Mouse (Mus musculus): ENCODE measurements around the gene Gjb4. TPM values are rescaled to one million over a fixed set of nuclear protein-coding genes. Genes with fewer than 3 reads are reported as not detected.
A peak's percentile ranks its signal among the peaks of the same experiment; 100 is the strongest.

The Gjb4 gene
- total RNA-seq, 2 experiments from 2014 or later: not detected

DNA sequence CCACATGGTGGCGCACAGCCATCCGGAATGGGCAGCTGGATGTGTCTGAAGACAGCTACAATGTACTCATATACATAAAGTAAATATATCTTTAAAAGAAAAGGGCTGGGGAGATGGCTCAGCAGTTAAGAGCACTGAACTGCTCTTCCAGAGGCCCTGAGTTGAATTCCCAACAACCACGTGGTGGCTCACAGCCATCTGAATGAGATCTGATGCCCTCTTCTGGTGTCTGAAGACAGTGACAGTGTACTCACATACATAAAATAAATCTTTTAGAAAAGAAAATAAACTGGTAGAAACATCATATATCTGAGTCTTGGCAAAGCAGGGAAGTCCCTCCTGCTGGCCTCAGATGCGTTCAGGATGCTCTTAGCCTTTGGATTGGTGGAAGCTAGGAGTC, 36.7 kb downstream of the Gjb4 start:
- intact Hi-C loops (cut with DNase I): loop anchor here (10.0 kb wide), 1 partner anchor 242 kb away; the partner anchor contains the start of gene Zmym6
- DNase-seq: peak in 1 of 2 experiments; percentile 36

DNA sequence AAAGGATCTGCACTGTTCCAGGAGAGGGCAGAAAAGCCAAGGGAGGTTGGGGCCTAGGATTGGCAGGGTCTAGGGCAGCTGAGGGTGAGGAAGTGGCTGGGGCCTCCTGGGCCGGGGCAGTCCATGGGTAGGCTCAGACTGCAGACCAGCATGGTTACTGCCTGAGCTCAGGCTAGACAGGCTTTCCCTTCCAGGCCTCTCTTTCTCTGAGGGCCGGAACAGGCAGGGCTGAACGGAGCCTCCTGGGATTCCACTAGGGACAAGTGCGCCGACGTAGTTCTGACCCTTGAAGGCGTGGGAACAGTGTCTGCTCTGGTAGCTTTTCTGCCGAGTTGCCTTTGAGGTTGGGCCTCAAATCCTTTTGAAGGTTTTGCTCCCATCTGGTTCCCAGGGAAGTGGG, 38.1 kb downstream of the Gjb4 start:
- intact Hi-C loops (cut with DNase I): loop anchor here (10.0 kb wide), 1 partner anchor 241 kb away; the partner anchor contains the start of gene Zmym6

DNA sequence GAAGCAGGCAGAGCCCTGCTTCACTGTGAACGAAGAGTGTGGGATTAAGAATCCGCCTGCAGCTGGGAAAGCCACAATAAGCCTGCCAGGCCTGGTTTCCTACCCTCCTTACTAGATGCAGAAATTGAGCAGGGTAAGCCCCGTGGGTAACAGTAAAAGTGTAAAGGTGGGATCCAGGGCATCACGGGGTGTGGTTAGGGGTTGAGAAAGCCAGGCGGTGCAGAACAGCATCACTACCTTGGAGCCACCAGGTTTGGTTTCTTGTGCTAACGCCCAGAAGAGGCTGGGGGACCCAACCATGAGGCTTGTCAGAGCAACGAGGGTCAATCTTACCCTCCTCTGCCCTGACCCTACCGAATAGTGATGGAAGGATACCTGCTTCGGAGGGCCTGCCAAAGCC, 39.3 kb downstream of the Gjb4 start:
- intact Hi-C loops (cut with DNase I): loop anchor here (10.0 kb wide), 1 partner anchor 240 kb away; the partner anchor contains the start of gene Zmym6

More for the DNA sequence above, 38.1 kb downstream of the Gjb4 start:
- no peak for DNase-seq

DNA sequence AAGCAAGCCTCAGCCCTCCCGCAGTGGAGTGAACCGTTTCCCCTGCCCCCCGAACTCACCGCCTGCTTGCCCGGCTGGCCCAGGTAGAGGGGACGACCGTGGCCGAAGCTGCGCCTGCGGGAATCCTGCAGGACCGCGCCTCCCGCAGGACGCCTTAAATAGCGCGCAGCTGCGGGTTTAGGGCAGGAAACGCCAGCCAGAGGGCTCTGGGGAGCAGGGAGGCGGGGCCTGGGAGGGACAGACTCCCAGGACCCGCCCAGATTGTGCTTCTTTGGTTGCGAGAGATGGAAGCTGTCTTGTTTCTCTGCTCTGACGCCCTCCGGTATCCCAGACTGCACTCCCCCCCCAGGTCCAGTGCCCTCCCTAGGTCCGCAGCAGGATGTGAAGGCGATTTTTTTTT, 40.0 kb downstream of the Gjb4 start, which contains the start of gene Gja4:
Gja4 (minus strand) TSS at position 179 of the 400 bp plus-strand sequence.
- intact Hi-C loops (cut with DNase I): loop anchor here (10.0 kb wide), 1 partner anchor 239 kb away; the partner anchor contains the start of gene Zmym6
- DNase-seq: peak; percentile 87

More for the DNA sequence above, 39.3 kb downstream of the Gjb4 start:
- no peak for DNase-seq

DNA sequence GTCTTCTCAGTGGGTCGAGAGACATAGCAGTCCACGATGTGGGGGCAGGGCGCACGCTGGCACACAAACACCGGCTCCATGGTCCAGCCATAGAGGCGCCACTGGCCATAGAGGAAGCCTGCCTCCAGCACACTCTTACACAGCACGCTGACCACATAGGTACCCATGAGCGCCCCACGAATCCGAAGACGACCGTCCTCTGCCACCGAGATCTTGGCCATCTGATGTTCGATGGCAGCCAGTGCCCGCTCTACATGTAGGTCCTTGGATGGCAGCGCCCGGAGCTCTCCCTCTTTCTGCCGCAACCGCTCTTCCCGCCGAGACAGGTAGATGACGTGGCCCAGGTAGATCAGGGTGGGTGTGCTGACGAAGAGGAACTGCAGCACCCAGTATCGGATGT, 41.5 kb downstream of the Gjb4 start:
- DNase-seq: no peak
- intact Hi-C loops (cut with DNase I): loop anchor here (10.0 kb wide), 1 partner anchor 238 kb away; the partner anchor contains the start of gene Zmym6

DNA sequence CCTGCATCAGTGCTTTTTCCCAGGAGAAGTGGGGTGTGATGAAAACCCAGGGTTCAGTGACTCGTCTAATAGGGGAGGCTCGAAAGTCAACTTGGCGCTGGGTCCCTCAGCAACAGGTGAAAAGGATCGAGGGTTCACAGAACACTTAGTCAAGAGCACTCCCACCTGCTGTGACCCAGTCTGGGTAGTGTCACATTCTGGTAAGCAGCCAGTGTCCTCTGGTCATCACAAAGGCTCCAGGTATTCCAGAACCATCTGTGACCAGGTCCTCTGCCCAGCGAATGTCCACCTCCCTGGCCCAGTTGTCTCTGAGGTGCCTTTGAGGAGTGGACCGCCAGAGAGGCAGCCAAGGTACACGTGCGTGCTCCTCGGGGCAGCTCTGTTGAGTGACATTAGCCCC, 42.3 kb downstream of the Gjb4 start:
- no peak for DNase-seq
- intact Hi-C loops (cut with DNase I): loop anchor here (10.0 kb wide), 1 partner anchor 237 kb away; the partner anchor contains the start of gene Zmym6

DNA sequence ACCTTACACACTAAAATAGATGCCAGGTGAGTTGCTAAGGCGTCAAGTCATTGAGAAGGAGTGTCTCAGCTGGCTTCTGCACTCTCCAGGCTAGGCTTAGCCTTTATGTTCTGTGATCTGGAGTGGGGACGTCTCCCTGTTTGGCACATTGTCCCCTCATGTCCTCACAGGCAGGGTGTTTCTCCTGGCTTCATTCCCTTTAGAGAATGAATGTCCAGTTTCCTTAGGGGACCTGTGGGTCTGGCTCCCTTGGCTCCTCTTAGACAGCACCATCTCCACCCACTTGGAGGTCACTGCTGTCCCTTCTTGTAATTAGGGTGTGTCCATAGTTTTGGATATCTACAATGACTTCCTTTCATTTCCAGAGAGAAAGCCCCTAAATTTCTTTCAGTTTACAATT, 47.0 kb downstream of the Gjb4 start:
- DNase-seq: no peak
- intact Hi-C loops (cut with DNase I): no loop called here

DNA sequence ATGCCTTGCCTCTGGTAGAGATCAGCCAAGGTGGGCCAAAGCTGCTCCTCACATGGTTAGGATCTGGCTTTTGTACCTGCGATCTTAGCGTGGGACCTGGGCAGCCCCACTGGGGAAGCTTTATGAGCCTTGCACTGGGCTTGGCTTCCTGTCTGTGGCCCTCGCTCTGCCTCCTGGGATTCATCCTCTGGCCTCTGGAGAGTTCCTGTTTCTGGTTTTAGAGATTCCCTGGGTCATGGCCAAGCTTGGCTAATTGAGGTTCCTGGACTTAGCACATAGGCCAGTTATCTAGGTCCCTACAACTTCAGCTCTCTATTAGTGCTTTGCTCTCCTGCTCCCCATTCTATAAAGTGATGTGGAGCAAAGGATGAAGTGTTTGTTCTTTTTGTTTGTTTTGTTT, 50.1 kb downstream of the Gjb4 start:
- peak; percentile 49 to 56 for DNase-seq
- intact Hi-C loops (cut with DNase I): no loop called here

Other genes starting within 250 kb of the Gjb4 start
- 1 to 10 TPM; 2.0 to 2.5 TPM for gene Tmem35b, start 230.4 kb downstream of the Gjb4 start, total RNA-seq (2021)
- under 1 TPM; 0.22 to 0.26 TPM for gene Dlgap3, start 184.9 kb downstream of the Gjb4 start, total RNA-seq (2021)
- 10 to 100 TPM; 40.9 to 46.2 TPM for gene Smim12, start 110.3 kb downstream of the Gjb4 start, total RNA-seq (2021)
- 10 to 100 TPM; 28.2 to 30.2 TPM for gene Gja4, start 40.0 kb downstream of the Gjb4 start, total RNA-seq (2021)
- under 1 TPM; 0.22 to 0.37 TPM for gene Gjb3, start 23.2 kb downstream of the Gjb4 start, total RNA-seq (2021)
- gene Gjb5, start 4.1 kb upstream of the Gjb4 start, total RNA-seq (2021): under 1 TPM; 0.53 to 0.55 TPM

Data from heart, postnatal 10 days (tissue).